Mouse (Mus musculus): ENCODE results near the gene Mllt11. TPM values are rescaled to one million over a fixed set of nuclear protein-coding genes. Genes with fewer than 3 reads are reported as not detected.
"Not testable (repeated sequence)": the region's sequence is repeated elsewhere in the genome, so short reads cannot be mapped to it uniquely, and the experiment has no call there.

The Mllt11 gene
- polyA plus RNA-seq, 1 experiment from 2014 or later: 341 TPM

DNA sequence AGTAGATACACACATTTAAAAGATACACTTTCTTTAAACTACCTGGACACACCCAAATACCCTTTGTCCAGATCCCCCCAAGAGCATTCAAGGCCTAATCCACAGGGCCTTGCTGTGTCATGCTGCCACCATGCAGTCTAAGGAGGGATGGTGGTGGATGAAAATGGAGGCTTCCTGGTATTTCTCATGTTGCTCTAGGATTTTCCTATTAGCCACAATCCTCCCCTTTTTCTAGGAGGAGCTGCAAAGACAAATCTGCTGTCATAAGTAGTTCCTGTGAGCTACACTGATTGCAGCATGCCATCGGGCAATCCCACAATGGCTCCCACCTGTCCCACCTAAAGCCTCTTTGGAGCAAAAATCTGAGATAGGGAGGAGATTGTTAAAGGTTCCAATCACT is 4.8 kb downstream of the Mllt11 start:
- Histone ChIP-seq H3K9me3 (no peaks in the 10 kb centered on the region), H3K4me3 (peak overlapping the region; percentile 78), H3K27me3 (no peaks in the 10 kb centered on the region), H3K4me2 (peak overlapping the region; percentile 77), H3K9ac (peak overlapping the region; percentile 89), H3K36me3 (peaks cover 32% of the 10 kb centered on the region), H3K27ac (replicated peaks) (peak overlapping the region; percentile 99), H3K4me1 (replicated peaks) (peaks cover 69% of the 10 kb centered on the region)
- no peak for ATAC-seq (ENCODE audit: low FRiP score, low read depth)
- WGBS: 21% methylated on average over 1 of the region's 1 CpGs

GRCm38 (mm10) chr3:95224295-95224694 is 7.7 kb downstream of the Mllt11 start:
- no peaks in the 10 kb centered on the region for H3K27me3 ChIP-seq
- H3K4me2 ChIP-seq: peak overlapping the region; percentile 40
- no peak overlapping the region for H3K9ac ChIP-seq
- WGBS: 29% methylated on average over 6 of the region's 6 CpGs
- ATAC-seq (ENCODE audit: low FRiP score, low read depth): no peak
- H3K4me3 ChIP-seq: no peak overlapping the region
- H3K9me3 ChIP-seq: no peaks in the 10 kb centered on the region
- H3K4me1 ChIP-seq (replicated peaks): peaks cover 41% of the 10 kb centered on the region
- peaks cover 43% of the 10 kb centered on the region for H3K36me3 ChIP-seq
- no peak overlapping the region for H3K27ac ChIP-seq (replicated peaks)

DNA sequence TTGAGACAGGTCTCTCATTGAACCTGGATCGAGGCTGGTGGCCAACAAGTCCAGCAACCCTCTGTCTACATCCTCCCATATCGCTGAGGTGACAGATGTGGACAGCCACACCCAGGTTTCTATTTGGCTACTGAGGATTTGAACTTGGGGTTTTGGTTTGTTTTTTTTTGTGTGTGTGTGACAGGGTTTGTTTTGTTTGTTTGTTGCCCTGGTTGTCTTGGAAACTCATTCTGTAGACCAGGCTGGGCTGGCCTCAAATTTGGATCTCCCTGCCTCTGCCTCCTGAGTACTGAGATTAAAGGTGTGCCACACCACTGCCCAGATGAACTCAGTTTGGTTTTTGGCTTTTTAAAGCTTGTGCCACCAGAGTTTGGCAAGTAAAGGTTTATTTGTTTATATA is 8.9 kb downstream of the Mllt11 start:
- H3K4me3 ChIP-seq: no peak overlapping the region
- no peaks in the 10 kb centered on the region for H3K9me3 ChIP-seq
- H3K36me3 ChIP-seq: peaks cover 47% of the 10 kb centered on the region
- H3K4me1 ChIP-seq (replicated peaks): peaks cover 45% of the 10 kb centered on the region
- no peaks in the 10 kb centered on the region for H3K27me3 ChIP-seq
- 92% methylated on average over 2 of the region's 2 CpGs for WGBS
- H3K9ac ChIP-seq: no peak overlapping the region
- H3K27ac ChIP-seq (replicated peaks): no peak overlapping the region
- H3K4me2 ChIP-seq: no peak overlapping the region
- no peak for ATAC-seq (ENCODE audit: low FRiP score, low read depth)

DNA sequence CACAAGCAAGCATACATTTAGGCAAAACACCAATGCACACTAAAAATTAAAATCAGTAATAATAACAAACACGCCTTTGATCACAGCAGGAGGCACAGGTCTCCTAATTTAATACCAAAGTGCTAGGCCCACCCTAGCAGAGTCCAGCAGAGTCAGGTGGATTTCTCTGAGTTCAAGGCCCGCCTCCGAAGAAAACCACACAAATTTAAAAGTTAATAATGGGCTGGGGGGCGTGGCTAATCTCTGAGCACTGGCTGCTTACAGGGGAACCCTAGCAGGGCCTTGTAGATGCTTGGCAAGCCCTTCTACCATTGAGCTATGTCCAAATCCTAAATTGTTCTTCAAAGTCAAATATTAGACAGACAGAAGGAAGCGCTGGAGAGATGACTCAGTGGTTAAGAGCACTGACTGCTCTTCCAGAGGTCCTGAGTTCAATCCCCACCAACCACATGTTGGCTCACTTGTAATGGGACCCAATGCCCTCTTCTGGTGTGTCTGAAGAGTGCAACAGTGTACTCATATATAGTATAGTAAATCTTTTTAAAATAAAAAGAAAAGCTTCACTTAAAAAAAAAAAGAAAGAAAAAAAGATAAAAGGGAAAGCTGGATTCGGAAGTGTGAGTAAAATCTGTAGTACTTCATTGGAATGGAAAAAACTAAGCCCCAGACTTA is 13.4 kb downstream of the Mllt11 start:
- Histone ChIP-seq H3K27me3 (no peaks in the 10 kb centered on the region), H3K4me1 (replicated peaks) (peaks cover 27% of the 10 kb centered on the region), H3K36me3 (peaks cover 38% of the 10 kb centered on the region), H3K9ac (no peak overlapping the region), H3K4me3 (no peak overlapping the region), H3K9me3 (no peaks in the 10 kb centered on the region), H3K27ac (replicated peaks) (no peak overlapping the region), H3K4me2 (peak overlapping the region; percentile 72)
- WGBS: 78% methylated on average over 6 of the region's 6 CpGs
- no peak for ATAC-seq (ENCODE audit: low FRiP score, low read depth)

GRCm38 (mm10) chr3:95217255-95218134 is 14.5 kb downstream of the Mllt11 start, which contains the start of gene Gabpb2:
Gene Gabpb2 (minus strand): TSS chr3:95217916.
- Histone ChIP-seq H3K36me3 (peaks cover 27% of the 10 kb centered on the region), H3K9ac (peak within 1 kb of the TSS; percentile 89), H3K4me1 (replicated peaks) (peaks cover 21% of the 10 kb centered on the region), H3K4me3 (peak within 1 kb of the TSS; percentile 84), H3K27ac (replicated peaks) (peak within 1 kb of the TSS; percentile 97), H3K4me2 (peak within 1 kb of the TSS; percentile 72), H3K9me3 (no peaks in the 10 kb centered on the region), H3K27me3 (no peaks in the 10 kb centered on the region)
- under 1% methylated on average over 52 of the region's 56 CpGs for WGBS
- ATAC-seq (ENCODE audit: low FRiP score, low read depth): peak; percentile 88

DNA sequence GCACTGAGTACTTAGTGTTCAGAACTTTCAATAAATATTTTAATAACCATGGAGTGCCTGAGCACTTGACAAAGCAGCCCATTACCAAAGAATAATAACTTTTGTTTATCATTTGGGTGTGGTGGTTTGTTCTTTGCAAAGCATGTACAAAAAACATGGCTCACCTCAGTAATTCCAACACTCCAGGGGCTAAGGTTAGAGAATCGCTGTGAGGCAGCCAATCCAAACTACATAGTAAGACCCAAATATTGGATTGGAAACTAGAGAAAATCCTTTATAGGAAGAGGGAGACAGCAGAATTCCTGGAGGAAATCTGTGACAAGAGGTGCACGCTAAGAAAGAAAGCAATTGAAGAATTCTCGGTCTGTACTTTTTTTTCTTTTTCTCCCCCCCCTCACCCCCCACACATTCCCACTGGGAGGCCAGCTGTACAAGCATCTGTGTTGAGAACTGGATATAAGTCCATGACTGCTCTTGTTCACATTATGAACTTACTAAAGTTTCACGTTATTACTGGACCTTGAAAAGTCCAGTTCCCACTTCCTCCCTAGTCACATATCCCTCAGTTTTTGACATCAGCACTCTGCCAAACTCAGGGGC is 15.2 kb downstream of the Mllt11 start:
- no peaks in the 10 kb centered on the region for H3K9me3 ChIP-seq
- H3K4me2 ChIP-seq: peak overlapping the region; percentile 72
- H3K27me3 ChIP-seq: no peaks in the 10 kb centered on the region
- WGBS: 26% methylated on average over 4 of the region's 4 CpGs
- H3K4me1 ChIP-seq (replicated peaks): peaks cover 18% of the 10 kb centered on the region
- peak overlapping the region; percentile 89 for H3K9ac ChIP-seq
- no peak for ATAC-seq (ENCODE audit: low FRiP score, low read depth)
- H3K4me3 ChIP-seq: peak overlapping the region; percentile 84
- peaks cover 24% of the 10 kb centered on the region for H3K36me3 ChIP-seq
- H3K27ac ChIP-seq (replicated peaks): peak overlapping the region; percentile 97

DNA sequence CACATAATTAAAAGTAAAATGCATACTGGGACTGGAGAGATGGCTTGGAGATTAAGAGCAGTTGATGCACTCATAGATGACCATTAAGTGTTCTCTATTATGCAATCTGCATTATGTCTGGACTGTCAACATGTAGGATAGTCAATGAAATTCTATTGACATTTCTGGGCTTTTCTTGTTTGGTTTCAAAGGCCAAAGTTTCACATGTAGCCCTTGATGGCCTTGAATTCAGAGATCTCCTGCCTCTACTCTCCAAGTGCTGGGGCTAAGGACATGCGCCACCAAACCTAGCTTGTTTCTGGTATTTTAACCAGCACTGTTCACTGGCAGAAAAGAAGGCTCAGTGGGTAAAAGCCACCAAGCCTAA is 18.4 kb downstream of the Mllt11 start:
- H3K4me1 ChIP-seq (replicated peaks): peaks cover 18% of the 10 kb centered on the region

DNA sequence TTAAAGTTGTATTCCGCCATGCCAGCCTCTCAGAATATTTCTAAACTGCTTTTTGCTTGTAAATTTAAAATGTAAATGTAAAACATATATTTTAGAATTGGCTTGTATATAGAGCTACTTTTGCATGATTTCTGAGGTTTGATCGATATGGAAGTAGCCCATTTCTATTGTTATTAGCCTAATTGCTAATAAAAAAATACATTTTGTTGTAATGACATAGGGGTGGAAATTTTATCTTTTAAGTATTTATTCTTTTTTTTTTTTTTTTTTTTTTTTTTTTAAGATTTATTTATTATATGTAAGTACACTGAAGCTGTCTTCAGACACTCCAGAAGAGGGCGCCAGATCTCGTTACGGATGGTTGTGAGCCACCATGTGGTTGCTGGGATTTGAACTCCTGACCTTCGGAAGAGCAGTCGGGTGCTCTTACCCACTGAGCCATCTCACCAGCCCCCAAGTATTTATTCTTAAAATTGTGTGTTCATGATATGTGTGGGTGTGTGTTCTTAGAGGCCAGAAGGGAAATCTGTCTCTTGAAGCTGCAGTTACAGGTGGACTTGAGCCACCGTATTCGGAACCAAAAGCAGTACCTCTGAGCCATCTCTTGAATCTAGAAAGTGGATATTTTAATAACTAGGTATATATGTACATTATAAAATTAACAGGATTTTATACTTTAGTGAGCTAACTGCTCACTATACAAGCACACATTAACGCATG is 18.9 kb downstream of the Mllt11 start:
- H3K9ac ChIP-seq; H3K27me3 ChIP-seq; H3K4me3 ChIP-seq; H3K4me2 ChIP-seq; H3K9me3 ChIP-seq; ATAC-seq (ENCODE audit: low FRiP score, low read depth); H3K27ac ChIP-seq (replicated peaks); H3K36me3 ChIP-seq: not testable (repeated sequence)
- peaks cover 14% of the 10 kb centered on the region for H3K4me1 ChIP-seq (replicated peaks)
- 97% methylated on average over 9 of the region's 10 CpGs for WGBS

More for the DNA sequence above, 18.4 kb downstream of the Mllt11 start:
- peaks cover 4% of the 10 kb centered on the region for H3K36me3 ChIP-seq
- H3K9me3 ChIP-seq: no peaks in the 10 kb centered on the region
- no peak overlapping the region for H3K4me3 ChIP-seq
- no peak for ATAC-seq (ENCODE audit: low FRiP score, low read depth)
- no peaks in the 10 kb centered on the region for H3K27me3 ChIP-seq
- H3K9ac ChIP-seq: no peak overlapping the region
- H3K27ac ChIP-seq (replicated peaks): no peak overlapping the region
- 100% methylated on average over 1 of the region's 1 CpGs for WGBS
- H3K4me2 ChIP-seq: no peak overlapping the region

- H3K27me3 ChIP-seq: no peaks in the 10 kb centered on the region
- no peak overlapping the region for H3K9ac ChIP-seq
- H3K4me3 ChIP-seq: no peak overlapping the region
- no peak for ATAC-seq (ENCODE audit: low FRiP score, low read depth)
- peaks cover 9% of the 10 kb centered on the region; the same call in 1 of the 2 replicates for H3K36me3 ChIP-seq
- WGBS: 63% methylated on average over 2 of the region's 2 CpGs
- no peaks in the 10 kb centered on the region for H3K4me1 ChIP-seq (replicated peaks)
- H3K9me3 ChIP-seq: no peaks in the 10 kb centered on the region
- no peak overlapping the region for H3K4me2 ChIP-seq
- no peak overlapping the region for H3K27ac ChIP-seq (replicated peaks)
These were observed 21.4 kb downstream of the Mllt11 start for GRCm38 (mm10) chr3:95210585-95210984.

GRCm38 (mm10) chr3:95208286-95208685 is 23.7 kb downstream of the Mllt11 start:
- Histone ChIP-seq H3K9me3 (no peaks in the 10 kb centered on the region), H3K9ac (no peak overlapping the region), H3K27ac (replicated peaks) (no peak overlapping the region), H3K4me2 (no peak overlapping the region), H3K27me3 (no peaks in the 10 kb centered on the region), H3K36me3 (peaks cover 21% of the 10 kb centered on the region), H3K4me1 (replicated peaks) (no peaks in the 10 kb centered on the region), H3K4me3 (no peak overlapping the region)
- no peak for ATAC-seq (ENCODE audit: low FRiP score, low read depth)
- 92% methylated on average over 4 of the region's 4 CpGs for WGBS

- WGBS: 92% methylated on average over 6 of the region's 6 CpGs
- H3K4me1 ChIP-seq (replicated peaks): no peaks in the 10 kb centered on the region
These were observed 28.1 kb downstream of the Mllt11 start for GRCm38 (mm10) chr3:95203880-95204279.

More at GRCm38 (mm10) chr3:95203880-95204279, 28.1 kb downstream of the Mllt11 start:
- no peak overlapping the region for H3K4me3 ChIP-seq
- H3K27ac ChIP-seq (replicated peaks): no peak overlapping the region
- H3K4me2 ChIP-seq: no peak overlapping the region
- H3K27me3 ChIP-seq: no peaks in the 10 kb centered on the region
- ATAC-seq (ENCODE audit: low FRiP score, low read depth): no peak
- peaks cover 49% of the 10 kb centered on the region for H3K36me3 ChIP-seq
- no peaks in the 10 kb centered on the region for H3K9me3 ChIP-seq
- H3K9ac ChIP-seq: no peak overlapping the region
